Mouse (Mus musculus) liver, postnatal 0 days (tissue): ENCODE results near the gene Rgl1. TPM values are rescaled to one million over a fixed set of nuclear protein-coding genes. Genes with fewer than 3 reads are reported as not detected.

Experiments used
- ATAC-seq: fragments of 200-750 bp; cut with Nextera tagmentation; 2 replicates; pipeline ENCODE4 v1.8.0; 2017; ENCODE audit warnings: mild to moderate bottlenecking, moderate library complexity
- DNase-seq: peaks from one replicate; pipeline ENCODE4 v3.0.0-alpha.2; 2016
- H3K27ac ChIP-seq: fragments of 300-500 bp; sonication (generic); 2 replicates; pipeline ENCODE4 v1.5.1; 2014; ENCODE audit warnings: antibody characterized with exemption, moderate library complexity, mild to moderate bottlenecking, low read depth
- H3K27me3 ChIP-seq: fragments of 300-500 bp; sonication (generic); 2 replicates; pipeline ENCODE4 v1.6.1; 2014; ENCODE audit warnings: low read length, control low read depth, mixed read lengths; ENCODE audit not compliant: insufficient read depth
- H3K36me3 ChIP-seq: fragments of 300-500 bp; sonication (generic); replicated peaks from 2 replicates; pipeline ENCODE4 v1.6.1; 2014; ENCODE audit warnings: mild to moderate bottlenecking, control low read depth, low read length, moderate library complexity, mixed read lengths; ENCODE audit not compliant: insufficient read depth
- H3K4me1 ChIP-seq: fragments of 300-500 bp; sonication (generic); 2 replicates; pipeline ENCODE4 v1.6.1; 2014; ENCODE audit warnings: antibody characterized with exemption, mild to moderate bottlenecking, control low read depth; ENCODE audit not compliant: insufficient read depth
- H3K4me2 ChIP-seq: fragments of 300-500 bp; sonication (generic); 2 replicates; pipeline ENCODE4 v1.6.1; 2014; ENCODE audit warnings: low read depth, mild to moderate bottlenecking, low read length, moderate library complexity, mixed read lengths
- H3K4me3 ChIP-seq: fragments of 300-500 bp; sonication (generic); 2 replicates; pipeline ENCODE4 v1.5.1; 2014; ENCODE audit warnings: low read depth, low read length
- H3K9ac ChIP-seq: fragments of 300-500 bp; sonication (generic); replicated peaks from 2 replicates; pipeline ENCODE4 v1.6.1; 2014; ENCODE audit warnings: mild to moderate bottlenecking, moderate library complexity
- H3K9me3 ChIP-seq: fragments of 300-500 bp; sonication (generic); 2 replicates; pipeline ENCODE4 v1.6.1; 2016; ENCODE audit warnings: mild to moderate bottlenecking, control low read depth, low read length, mixed read lengths
- CTCF ChIP-seq: sonication (generic); IDR thresholded peaks from 2 replicates; pipeline ENCODE4 v1.5.1; 2016; ENCODE audit warnings: antibody characterized with exemption, low read depth
- EP300 ChIP-seq: IDR thresholded peaks from 2 replicates; pipeline ENCODE4 v1.6.1; 2016; ENCODE audit warnings: antibody characterized with exemption, low read depth, mild to moderate bottlenecking
- WGBS: fragments of 180-500 bp; shearing (Covaris S2); extraction: QIAGEN DNeasy Blood & Tissue Kit; methylation state at CpG from one replicate; pipeline ENCODE4 v1.1.7; 2014; ENCODE audit not compliant: insufficient replicate concordance; 5-methylcytosine and 5-hydroxymethylcytosine counted together
- polyA plus RNA-seq: library from polyadenylated mRNA; unstranded; fragments of >200 nt; fragmentation: Nextera tagmentation; extraction: Ambion mirVana; gene quantifications from 2 replicates; pipeline ENCODE4 v1.2.1, GENCODE M21; 2015

Gene Rgl1
- polyA plus RNA-seq = 11.7 and 16.2 TPM in 2 replicates

GRCm38 (mm10) chr1:152766032-152766772 lies at the start of gene Rgl1, which contains the start of gene Arpc5:
TSS of gene Rgl1 (minus strand) at chr1:152766351.
TSS of gene Arpc5 (plus strand) at chr1:152766542.
- Histone ChIP-seq H3K9ac (peak within 1 kb of the TSS; percentile 98), H3K9me3 (no peaks in the 10 kb centered on the region), H3K4me2 (peak within 1 kb of the TSS; percentile 79), H3K4me3 (peak within 1 kb of the TSS; percentile 94), H3K27me3 (peaks cover 11% of the 10 kb centered on the region; the same call in 1 of the 2 replicates), H3K27ac (peak within 1 kb of the TSS; percentile 97), H3K4me1 (peaks cover 4% of the 10 kb centered on the region; the same call in 1 of the 2 replicates), H3K36me3 (peaks cover 16% of the 10 kb centered on the region)
- WGBS = under 1% methylated on average over 81 of the region's 86 CpGs
- no peak for TF ChIP-seq EP300
- no peak for TF ChIP-seq CTCF
- DNase-seq (peak; percentile 96), ATAC-seq (peak; percentile 97)

GRCm38 (mm10) chr1:152815265-152815701 lies 49.1 kb upstream of the Rgl1 start:
- H3K4me2 ChIP-seq = peak overlapping the region; percentile 19; the same call in 1 of the 2 replicates
- ATAC-seq (peak; percentile 74), DNase-seq (peak; percentile 70)
- H3K4me3 ChIP-seq = no peak overlapping the region
- H3K27ac ChIP-seq = no peak overlapping the region
- H3K9ac ChIP-seq = no peak overlapping the region
- peaks cover 2% of the 10 kb centered on the region; the same call in 1 of the 2 replicates for H3K36me3 ChIP-seq
- H3K4me1 ChIP-seq = peaks cover 4% of the 10 kb centered on the region
- H3K27me3 ChIP-seq = no peaks in the 10 kb centered on the region
- no peaks in the 10 kb centered on the region for H3K9me3 ChIP-seq
- 59% methylated on average over 7 of the region's 7 CpGs for WGBS
- TF ChIP-seq CTCF = peak; percentile 60
- no peak for TF ChIP-seq EP300

DNA sequence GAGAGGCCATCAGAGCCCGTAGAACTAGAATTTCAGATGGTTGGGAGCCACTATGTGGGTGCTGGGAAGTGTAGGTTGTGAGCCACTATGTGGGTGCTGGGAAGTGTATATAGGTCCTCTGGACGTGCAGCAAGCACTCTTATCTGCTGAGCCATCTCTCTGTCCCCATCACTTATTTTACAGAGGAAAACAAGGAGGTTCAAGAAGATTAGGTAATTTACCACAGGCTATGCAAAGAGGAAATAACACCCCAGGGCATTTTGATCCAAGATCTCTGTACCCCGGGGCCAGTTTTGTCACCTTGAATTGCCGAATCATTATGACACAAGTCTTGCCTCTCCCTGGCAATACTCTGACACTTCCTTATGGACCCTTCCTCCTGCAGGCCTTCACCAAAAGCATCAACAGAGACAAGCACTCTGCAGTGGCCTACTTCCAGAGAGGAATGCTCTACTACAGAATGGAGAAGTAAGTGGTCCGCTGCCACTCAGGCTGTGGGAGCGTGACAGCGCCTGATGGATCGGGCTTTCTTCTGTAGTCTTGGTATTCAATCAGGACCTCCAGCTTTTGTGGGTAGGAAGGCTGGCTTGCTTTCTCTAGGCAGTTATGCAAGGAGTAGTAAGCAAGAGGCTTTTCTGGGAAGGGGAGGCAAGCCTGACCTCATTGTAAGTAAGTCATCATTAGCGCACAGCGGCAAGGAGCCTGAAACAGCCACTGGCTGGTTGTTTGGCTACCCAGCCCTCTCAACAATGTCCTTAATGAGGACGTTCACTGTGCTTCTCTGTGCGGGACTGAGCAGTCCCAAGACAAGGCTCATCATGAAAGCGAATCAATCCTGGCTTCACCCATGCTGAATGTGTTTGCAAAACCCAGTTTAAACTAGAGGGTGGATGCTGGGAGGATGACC lies 44.6 kb upstream of the Rgl1 start:
- Histone ChIP-seq H3K27me3 (no peaks in the 10 kb centered on the region), H3K9ac (no peak overlapping the region), H3K9me3 (no peaks in the 10 kb centered on the region), H3K4me1 (no peaks in the 10 kb centered on the region), H3K4me3 (0 out of 2 replicates have a peak overlapping the region, but pooled peaks have one; percentile 17), H3K36me3 (peaks cover 2% of the 10 kb centered on the region; the same call in 1 of the 2 replicates), H3K4me2 (peak overlapping the region; percentile 13; the same call in 1 of the 2 replicates), H3K27ac (peak overlapping the region; percentile 16; the same call in 1 of the 2 replicates)
- no peak for TF ChIP-seq CTCF
- no peak for TF ChIP-seq EP300
- 67% methylated on average over 13 of the region's 13 CpGs for WGBS
- DNase-seq (no peak), ATAC-seq (no peak)

DNA sequence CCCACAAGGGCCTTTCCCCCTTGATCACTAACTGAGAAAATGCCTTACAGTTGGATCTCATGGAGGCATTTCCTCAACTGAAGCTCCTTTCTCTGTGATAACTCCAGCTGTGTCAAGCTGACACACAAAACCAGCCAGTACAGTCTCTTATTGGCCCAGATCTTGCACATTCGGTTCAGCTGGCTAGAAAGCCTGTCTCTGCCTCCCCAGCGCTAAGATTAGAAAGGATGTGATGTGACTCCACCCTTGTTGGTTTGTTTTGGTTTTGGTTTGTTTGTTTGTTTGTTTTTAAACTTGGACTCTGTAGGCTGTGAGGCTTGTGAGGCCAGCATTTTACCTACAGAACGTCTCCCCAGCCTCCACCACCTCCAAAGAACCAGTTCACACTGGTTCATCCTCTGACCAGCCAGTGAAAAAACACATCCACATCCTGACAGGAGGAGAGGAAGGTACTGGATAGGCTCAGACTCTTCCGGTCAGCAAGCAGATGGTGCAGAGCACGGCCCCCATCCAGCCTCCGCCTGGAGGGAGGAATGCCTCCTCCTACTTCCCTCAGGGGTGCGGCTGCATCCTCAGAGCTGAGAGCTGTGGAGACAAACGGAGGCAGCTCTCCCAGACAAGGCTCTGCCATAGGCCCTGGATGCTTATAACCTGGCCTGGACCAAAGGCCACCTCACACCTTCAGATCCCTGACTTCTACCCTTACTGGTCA lies 43.5 kb upstream of the Rgl1 start:
- peak overlapping the region; percentile 21 for H3K4me3 ChIP-seq
- no peak for DNase-seq
- 41% methylated on average over 8 of the region's 8 CpGs for WGBS
- peak overlapping the region; percentile 36 for H3K4me2 ChIP-seq
- no peaks in the 10 kb centered on the region for H3K9me3 ChIP-seq
- H3K9ac ChIP-seq = no peak overlapping the region
- ATAC-seq = peak; percentile 37
- no peaks in the 10 kb centered on the region for H3K27me3 ChIP-seq
- TF ChIP-seq EP300 = no peak
- TF ChIP-seq CTCF = no peak
- H3K36me3 ChIP-seq = peaks cover 2% of the 10 kb centered on the region; the same call in 1 of the 2 replicates
- H3K4me1 ChIP-seq = no peaks in the 10 kb centered on the region
- H3K27ac ChIP-seq = peak overlapping the region; percentile 25; the same call in 1 of the 2 replicates

DNA sequence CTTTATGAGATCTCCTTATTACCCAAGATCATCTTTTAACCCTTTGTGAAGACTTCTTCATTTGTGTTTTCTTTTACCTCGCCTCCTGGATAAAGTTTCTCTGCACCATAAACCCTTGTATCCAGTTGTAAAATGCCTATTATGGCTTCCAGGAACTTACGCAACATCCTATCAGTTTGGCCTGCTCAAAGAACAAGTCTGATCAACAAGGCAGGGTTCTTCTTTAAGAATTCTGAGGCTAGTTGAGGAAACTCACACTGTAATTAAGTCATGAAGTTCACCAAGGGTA lies 42.2 kb upstream of the Rgl1 start:
- H3K4me1 ChIP-seq = no peaks in the 10 kb centered on the region
- H3K4me3 ChIP-seq = peak overlapping the region; percentile 43
- ATAC-seq (no peak), DNase-seq (no peak)
- H3K36me3 ChIP-seq = no peaks in the 10 kb centered on the region; the same call in 1 of the 2 replicates
- H3K4me2 ChIP-seq = peak overlapping the region; percentile 51
- TF ChIP-seq CTCF = no peak
- no peaks in the 10 kb centered on the region for H3K9me3 ChIP-seq
- 56% methylated on average over 2 of the region's 2 CpGs for WGBS
- peak overlapping the region; percentile 62 for H3K9ac ChIP-seq
- peak overlapping the region; percentile 80 for H3K27ac ChIP-seq
- H3K27me3 ChIP-seq = no peaks in the 10 kb centered on the region
